Mouse (Mus musculus): ENCODE measurements around the gene Gm12666. TPM values are rescaled to one million over a fixed set of nuclear protein-coding genes. Genes with fewer than 3 reads are reported as not detected.

Gm12666 gene
- not detected in 2 replicates for polyA plus RNA-seq (2012; rRNA removed)

GRCm38 (mm10) chr4:92191649-92192048 is at the start of gene Gm12666:
TSS of gene Gm12666 (minus strand) at chr4:92191749.

DNA sequence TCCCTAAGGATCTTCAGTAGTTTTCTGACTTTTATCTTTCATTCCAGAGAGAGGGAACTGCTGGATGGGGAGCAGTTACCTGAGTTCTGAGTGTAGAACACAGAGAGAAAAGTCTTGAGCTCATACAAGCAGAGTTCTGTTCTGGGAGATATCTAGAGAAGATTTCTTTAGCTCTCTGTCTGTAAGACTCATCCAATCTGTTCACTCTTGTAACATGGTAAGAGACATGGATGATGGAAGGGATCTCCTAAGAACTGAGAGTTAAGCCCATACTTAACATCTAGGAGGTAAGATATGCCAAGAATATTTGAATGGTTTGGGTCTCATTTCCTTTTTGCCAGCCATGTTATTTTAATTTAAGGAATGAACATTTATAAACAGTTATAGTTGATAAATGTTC is 44.4 kb downstream of the Gm12666 start, which contains the start of gene Izumo3:
Gene Izumo3 (minus strand): TSS at position 101 of the 400 bp plus-strand sequence.

Other genes with a start within 250 kb of the Gm12666 start
- not detected in 2 replicates for gene Izumo3, start 44.5 kb downstream of the Gm12666 start, polyA plus RNA-seq (2012; rRNA removed)

Data from colon, adult 2 months (tissue).